In the genomic region with DNA sequence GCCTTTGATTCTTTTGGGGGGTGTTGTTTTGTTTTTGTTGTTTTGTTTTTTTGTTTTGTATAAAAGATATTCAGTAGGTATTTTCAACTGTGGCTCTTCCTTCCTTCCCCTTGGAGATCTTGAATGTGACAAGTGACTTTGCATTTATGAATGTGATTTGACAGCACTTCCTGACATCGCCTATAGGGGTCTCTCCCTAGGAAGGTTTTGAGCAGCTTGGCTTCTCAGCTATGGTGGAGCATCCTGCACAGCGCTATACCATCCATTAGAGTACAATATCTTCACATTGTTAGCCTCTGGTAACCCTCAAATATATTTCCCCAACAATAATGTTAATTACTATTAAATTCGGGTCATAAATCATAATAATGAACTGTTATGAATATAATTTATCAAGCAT, we compare ENCODE assay signal across 8 mouse cellular contexts.
A peak's percentile ranks its signal among the peaks of the same experiment; 100 is the strongest.
DNase-seq lines count a peak whose midpoint lies in the region; ATAC-seq lines count a peak whose summit lies in the region.

No protein-coding gene starts in this region.

- peak; percentile 80 for ATAC-seq in CD4-positive, CD25-positive, alpha-beta regulatory T cell, adult 4 months

- DNase-seq in heart, postnatal 4 days: peak; percentile 45
- DNase-seq in heart, adult 11 months: no peak
- DNase-seq in c-Kit-positive CD71-positive TER-119-negative erythroid progenitor cells, embryonic 14.5 days (ENCODE audit: low read depth): peak; percentile 8
- DNase-seq in naive thymus-derived CD4-positive, alpha-beta T cell, adult 2 months (ENCODE audit: low read depth): peak; percentile 74
- DNase-seq in adrenal gland, postnatal 36 days: no peak
- DNase-seq in frontal cortex, postnatal 36 days (ENCODE audit: low spot score in 2 of 2): no peak
- no peak for DNase-seq in cerebellum, adult 8-10 months

Comparison
In these comparisons a context has a peak if more than half of its experiments do, and no peak if none do; other contexts are left out.
1. DNase-seq: peak in heart, postnatal 4 days (single experiment), c-Kit-positive CD71-positive TER-119-negative erythroid progenitor cells, embryonic 14.5 days (single experiment) and naive thymus-derived CD4-positive, alpha-beta T cell, adult 2 months (single experiment); none in heart, adult 11 months (single experiment), adrenal gland, postnatal 36 days (0 of 2), frontal cortex, postnatal 36 days (0 of 2) and cerebellum, adult 8-10 months (single experiment).